Mouse (Mus musculus) brown adipose tissue, adult 24 weeks (tissue): ENCODE data around the gene Mdh1. TPM values are rescaled to one million over a fixed set of nuclear protein-coding genes. Genes with fewer than 3 reads are reported as not detected.
"Not testable (repeated sequence)": the region's sequence is repeated elsewhere in the genome, so short reads cannot be mapped to it uniquely, and the experiment has no call there.

Experiments
- H3K27ac ChIP-seq: fragments of 200-500 bp; replicated peaks from 2 replicates; pipeline ENCODE4 v1.5.1; 2012; ENCODE audit warnings: low read depth, mild to moderate bottlenecking, low read length
- H3K4me1 ChIP-seq: fragments of 200-500 bp; 2 replicates; pipeline ENCODE4 v1.6.1; 2012; ENCODE audit warnings: low read length, mixed read lengths; ENCODE audit not compliant: control insufficient read depth, insufficient read depth, insufficient read length
- H3K4me3 ChIP-seq: fragments of 200-500 bp; 2 replicates; pipeline ENCODE4 v1.5.1; 2012; ENCODE audit warnings: low read depth, mild to moderate bottlenecking, low read length, moderate library complexity; ENCODE audit not compliant: insufficient read depth
- polyA plus RNA-seq: library from polyadenylated mRNA; stranded (reverse); fragments of >200 nt; gene quantifications from 2 replicates; pipeline ENCODE4 v1.2.4, GENCODE M21; 2012; ENCODE audit not compliant: missing spikeins, insufficient read depth, insufficient read length

Gene Mdh1
- polyA plus RNA-seq, 1 experiment, result 883 TPM

- H3K4me1 ChIP-seq, result no peaks in the 10 kb centered on the region; the same call in 1 of the 2 replicates
- no peak overlapping the region for H3K27ac ChIP-seq
- no peak overlapping the region for H3K4me3 ChIP-seq
Measured at GRCm38 (mm10) chr11:21552049-21552448, 20.1 kb downstream of the Mdh1 start.

GRCm38 (mm10) chr11:21550222-21551173, 21.7 kb downstream of the Mdh1 start:
- Histone ChIP-seq H3K4me3 (no peak overlapping the region), H3K27ac (no peak overlapping the region), H3K4me1 (no peaks in the 10 kb centered on the region; the same call in 1 of the 2 replicates)

GRCm38 (mm10) chr11:21549754-21550153, 22.4 kb downstream of the Mdh1 start:
- no peak overlapping the region for H3K4me3 ChIP-seq
- H3K27ac ChIP-seq, result no peak overlapping the region
- no peaks in the 10 kb centered on the region; the same call in 1 of the 2 replicates for H3K4me1 ChIP-seq

- Histone ChIP-seq H3K4me3 (no peak overlapping the region), H3K27ac (no peak overlapping the region), H3K4me1 (no peaks in the 10 kb centered on the region; the same call in 1 of the 2 replicates)
Measured at GRCm38 (mm10) chr11:21549052-21549451, 23.1 kb downstream of the Mdh1 start.

GRCm38 (mm10) chr11:21547518-21547917, 24.6 kb downstream of the Mdh1 start:
- no peak overlapping the region for H3K4me3 ChIP-seq
- H3K4me1 ChIP-seq, result peaks cover 4% of the 10 kb centered on the region; the same call in 1 of the 2 replicates
- no peak overlapping the region for H3K27ac ChIP-seq

- Histone ChIP-seq H3K4me1 (peaks cover 4% of the 10 kb centered on the region; the same call in 1 of the 2 replicates), H3K27ac (no peak overlapping the region), H3K4me3 (no peak overlapping the region)
Measured at GRCm38 (mm10) chr11:21546671-21547070, 25.5 kb downstream of the Mdh1 start.

- H3K27ac ChIP-seq, result no peak overlapping the region
- H3K4me3 ChIP-seq, result no peak overlapping the region
- peaks cover 4% of the 10 kb centered on the region; the same call in 1 of the 2 replicates for H3K4me1 ChIP-seq
Measured at GRCm38 (mm10) chr11:21545951-21546350, 26.2 kb downstream of the Mdh1 start.

GRCm38 (mm10) chr11:21545021-21545420, 27.1 kb downstream of the Mdh1 start:
- Histone ChIP-seq H3K4me3 (no peak overlapping the region), H3K27ac (no peak overlapping the region), H3K4me1 (peaks cover 4% of the 10 kb centered on the region; the same call in 1 of the 2 replicates)

GRCm38 (mm10) chr11:21542731-21543130, 29.4 kb downstream of the Mdh1 start:
- Histone ChIP-seq H3K4me1 (peaks cover 4% of the 10 kb centered on the region; the same call in 1 of the 2 replicates), H3K27ac (no peak overlapping the region), H3K4me3 (no peak overlapping the region)

- H3K27ac ChIP-seq, result no peak overlapping the region
- peaks cover 4% of the 10 kb centered on the region; the same call in 1 of the 2 replicates for H3K4me1 ChIP-seq
- H3K4me3 ChIP-seq, result no peak overlapping the region
Measured at GRCm38 (mm10) chr11:21540622-21541021, 31.5 kb downstream of the Mdh1 start.

- no peak overlapping the region for H3K27ac ChIP-seq
- H3K4me3 ChIP-seq, result no peak overlapping the region
- peaks cover 4% of the 10 kb centered on the region; the same call in 1 of the 2 replicates for H3K4me1 ChIP-seq
Measured at GRCm38 (mm10) chr11:21540072-21540471, 32.1 kb downstream of the Mdh1 start.

- not testable (repeated sequence) for H3K27ac ChIP-seq, H3K4me1 ChIP-seq, H3K4me3 ChIP-seq
Measured at GRCm38 (mm10) chr11:21530856-21531255, 41.3 kb downstream of the Mdh1 start.

- H3K27ac ChIP-seq, result no peak overlapping the region
- no peak overlapping the region for H3K4me3 ChIP-seq
- H3K4me1 ChIP-seq, result no peaks in the 10 kb centered on the region
Measured at GRCm38 (mm10) chr11:21528676-21529394, 43.3 kb downstream of the Mdh1 start.

GRCm38 (mm10) chr11:21517726-21518125, 54.4 kb downstream of the Mdh1 start:
- Histone ChIP-seq H3K4me1 (no peaks in the 10 kb centered on the region), H3K4me3 (no peak overlapping the region), H3K27ac (no peak overlapping the region)

- not testable (repeated sequence) for H3K4me3 ChIP-seq, H3K4me1 ChIP-seq, H3K27ac ChIP-seq
Measured at GRCm38 (mm10) chr11:21516396-21516795, 55.8 kb downstream of the Mdh1 start.
